Mouse (Mus musculus) spleen, adult 2 months (tissue): ENCODE results near the gene Glo1. TPM values are rescaled to one million over a fixed set of nuclear protein-coding genes. Genes with fewer than 3 reads are reported as not detected.

Experiments
- DNase-seq, 2 experiments: peaks; one replicate each; pipeline versions ENCODE4 v3.0.0 to v3.0.0-alpha.2; 2012 to 2021; ENCODE audit warnings: low spot score in 2 of 2, low read depth in 1 of 2
- H3K27ac ChIP-seq: fragments of 200-500 bp; 2 replicates; pipeline ENCODE4 v1.5.1; 2012; ENCODE audit warnings: low read length, inconsistent platforms; ENCODE audit not compliant: insufficient read depth
- H3K27me3 ChIP-seq: fragments of 200-500 bp; 2 replicates; pipeline ENCODE4 v1.6.1; 2012; ENCODE audit warnings: mild to moderate bottlenecking, moderate library complexity, low read length, inconsistent platforms; ENCODE audit not compliant: control insufficient read depth, insufficient read depth
- H3K36me3 ChIP-seq: fragments of 200-500 bp; 2 replicates; pipeline ENCODE4 v1.6.1; 2012; ENCODE audit warnings: mild to moderate bottlenecking, low read length, inconsistent platforms; ENCODE audit not compliant: control insufficient read depth, insufficient read depth
- H3K4me1 ChIP-seq: fragments of 200-500 bp; 2 replicates; pipeline ENCODE4 v1.6.1; 2011; ENCODE audit warnings: inconsistent platforms; ENCODE audit not compliant: control insufficient read depth, insufficient read depth, insufficient read length
- H3K4me3 ChIP-seq: fragments of 200-500 bp; 2 replicates; pipeline ENCODE4 v1.5.1; 2011; ENCODE audit warnings: mild to moderate bottlenecking, inconsistent platforms; ENCODE audit not compliant: insufficient read depth, insufficient read length; ENCODE audit errors: extremely low read depth
- CTCF ChIP-seq: fragments of 200-500 bp; IDR thresholded peaks from 2 replicates; pipeline ENCODE4 v1.5.1; 2011; ENCODE audit warnings: mild to moderate bottlenecking, inconsistent platforms; ENCODE audit not compliant: insufficient read depth, insufficient read length, insufficient replicate concordance; ENCODE audit errors: extremely low read depth
- POLR2A ChIP-seq: fragments of 200-500 bp; IDR thresholded peaks from 2 replicates; pipeline ENCODE4 v1.6.1; 2011; ENCODE audit warnings: low read depth, low read length, inconsistent platforms
- WGBS: fragments of 180-500 bp; shearing (Covaris S2); methylation state at CpG from one replicate; pipeline ENCODE4 v1.1.7; 2018; 5-methylcytosine and 5-hydroxymethylcytosine counted together
- polyA plus RNA-seq: library from polyadenylated mRNA; depleted of rRNA; stranded (reverse); fragments of >200 nt; gene quantifications from 2 replicates; pipeline ENCODE4 v1.2.3, GENCODE M21; 2012

Glo1 gene
- polyA plus RNA-seq, 1 experiment = 16.2 TPM

GRCm38 (mm10) chr17:30609305-30609979 is 17.2 kb downstream of the Glo1 start:
- no peaks in the 10 kb centered on the region for H3K27me3 ChIP-seq
- H3K27ac ChIP-seq = no peak overlapping the region
- H3K36me3 ChIP-seq = no peaks in the 10 kb centered on the region
- H3K4me1 ChIP-seq = no peaks in the 10 kb centered on the region; the same call in 1 of the 2 replicates
- H3K4me3 ChIP-seq = no peak overlapping the region
- TF ChIP-seq CTCF (no peak), POLR2A (no peak)
- no peak for DNase-seq
- WGBS = 81% methylated on average over 16 of the region's 16 CpGs

GRCm38 (mm10) chr17:30607909-30608495 is 18.7 kb downstream of the Glo1 start:
- Histone ChIP-seq H3K27me3 (no peaks in the 10 kb centered on the region), H3K36me3 (0 out of 2 replicates have a peak, but pooled peaks cover 2% of the 10 kb centered on the region), H3K4me1 (no peaks in the 10 kb centered on the region; the same call in 1 of the 2 replicates), H3K4me3 (no peak overlapping the region), H3K27ac (no peak overlapping the region)
- 88% methylated on average over 8 of the region's 8 CpGs for WGBS
- DNase-seq = no peak
- TF ChIP-seq POLR2A = no peak

GRCm38 (mm10) chr17:30607330-30607729 is 19.3 kb downstream of the Glo1 start:
- WGBS = 94% methylated on average over 7 of the region's 7 CpGs
- TF ChIP-seq CTCF = no peak
- TF ChIP-seq POLR2A = no peak
- Histone ChIP-seq H3K4me1 (no peaks in the 10 kb centered on the region; the same call in 1 of the 2 replicates), H3K27me3 (no peaks in the 10 kb centered on the region), H3K27ac (no peak overlapping the region), H3K36me3 (peaks cover 8% of the 10 kb centered on the region), H3K4me3 (no peak overlapping the region)
- no peak for DNase-seq

- no peak overlapping the region for H3K27ac ChIP-seq
- TF ChIP-seq CTCF = no peak
- TF ChIP-seq POLR2A = no peak
- H3K4me3 ChIP-seq = no peak overlapping the region
- WGBS = 93% methylated on average over 8 of the region's 8 CpGs
- H3K4me1 ChIP-seq = no peaks in the 10 kb centered on the region; the same call in 1 of the 2 replicates
- DNase-seq = no peak
- no peaks in the 10 kb centered on the region for H3K27me3 ChIP-seq
- H3K36me3 ChIP-seq = peaks cover 10% of the 10 kb centered on the region
These were observed 20.0 kb downstream of the Glo1 start for GRCm38 (mm10) chr17:30606634-30607081.

GRCm38 (mm10) chr17:30606206-30606605 is 20.5 kb downstream of the Glo1 start:
- no peak overlapping the region for H3K27ac ChIP-seq

GRCm38 (mm10) chr17:30605001-30605400 is 21.7 kb downstream of the Glo1 start:
- no peak for DNase-seq
- WGBS = 94% methylated on average over 5 of the region's 5 CpGs
- Histone ChIP-seq H3K27ac (no peak overlapping the region), H3K27me3 (no peaks in the 10 kb centered on the region), H3K4me3 (no peak overlapping the region), H3K36me3 (peaks cover 11% of the 10 kb centered on the region), H3K4me1 (no peaks in the 10 kb centered on the region)
- TF ChIP-seq CTCF = no peak

More at GRCm38 (mm10) chr17:30606206-30606605, 20.5 kb downstream of the Glo1 start:
- TF ChIP-seq POLR2A (no peak), CTCF (no peak)
- 94% methylated on average over 11 of the region's 11 CpGs for WGBS
- no peaks in the 10 kb centered on the region for H3K27me3 ChIP-seq
- H3K36me3 ChIP-seq = peaks cover 11% of the 10 kb centered on the region
- H3K4me3 ChIP-seq = no peak overlapping the region
- H3K4me1 ChIP-seq = no peaks in the 10 kb centered on the region; the same call in 1 of the 2 replicates
- no peak for DNase-seq

GRCm38 (mm10) chr17:30604296-30604695 is 22.4 kb downstream of the Glo1 start:
- no peak overlapping the region for H3K27ac ChIP-seq
- H3K4me3 ChIP-seq = no peak overlapping the region
- no peaks in the 10 kb centered on the region for H3K27me3 ChIP-seq
- no peak for DNase-seq
- no peaks in the 10 kb centered on the region for H3K4me1 ChIP-seq
- TF ChIP-seq CTCF (no peak), POLR2A (no peak)
- H3K36me3 ChIP-seq = peaks cover 11% of the 10 kb centered on the region
- 91% methylated on average over 6 of the region's 6 CpGs for WGBS
